Mouse (Mus musculus) limb, embryonic 10.5 days (tissue): ENCODE measurements at regions not wholly inside any gene's neighbourhood (a gene's known extent, or its start where the extent isn't known, plus 50 kb on each side); places are given as distances from the start of the nearest gene placed in this dataset.
"Not testable (repeated sequence)": the region's sequence is repeated elsewhere in the genome, so short reads cannot be mapped to it uniquely, and the experiment has no call there.

Experiments
- DNase-seq: peaks from one replicate; pipeline ENCODE4 v3.0.0-alpha.2; 2017; ENCODE audit warnings: low spot score
- H3K27ac ChIP-seq: fragments of 300-500 bp; sonication (generic); 2 replicates; pipeline ENCODE4 v1.5.1; 2016; ENCODE audit warnings: mild to moderate bottlenecking
- H3K27me3 ChIP-seq: fragments of 300-500 bp; sonication (generic); 2 replicates; pipeline ENCODE4 v1.6.1; 2016; ENCODE audit warnings: low read depth, mild to moderate bottlenecking; ENCODE audit not compliant: poor library complexity, severe bottlenecking
- H3K36me3 ChIP-seq: fragments of 300-500 bp; sonication (generic); 2 replicates; pipeline ENCODE4 v1.6.1; 2016; ENCODE audit warnings: mild to moderate bottlenecking, moderate library complexity
- H3K4me1 ChIP-seq: fragments of 300-500 bp; sonication (generic); 2 replicates; pipeline ENCODE4 v1.6.1; 2016
- H3K4me3 ChIP-seq: fragments of 300-500 bp; sonication (generic); 2 replicates; pipeline ENCODE4 v1.5.1; 2016; ENCODE audit warnings: mild to moderate bottlenecking, moderate library complexity
- H3K9me3 ChIP-seq: fragments of 300-500 bp; sonication (generic); replicated peaks from 2 replicates; pipeline ENCODE4 v1.6.1; 2016; ENCODE audit warnings: mild to moderate bottlenecking
- WGBS: fragments of 180-500 bp; shearing (Covaris S2); methylation state at CpG from one replicate; pipeline ENCODE4 v1.1.7; 2016; 5-methylcytosine and 5-hydroxymethylcytosine counted together

- WGBS: 88% methylated on average over 9 of the region's 9 CpGs
- no peak overlapping the region for H3K27ac ChIP-seq
- H3K4me3 ChIP-seq: no peak overlapping the region
- H3K9me3 ChIP-seq: no peaks in the 10 kb centered on the region
- DNase-seq: no peak
- H3K4me1 ChIP-seq: peaks cover 24% of the 10 kb centered on the region
- H3K27me3 ChIP-seq: no peaks in the 10 kb centered on the region
- H3K36me3 ChIP-seq: no peaks in the 10 kb centered on the region
Observed at GRCm38 (mm10) chr1:59403831-59404547, 78.2 kb upstream of the Fzd7 start.

- H3K9me3 ChIP-seq: no peaks in the 10 kb centered on the region
- DNase-seq: no peak
- H3K4me3 ChIP-seq: no peak overlapping the region
- no peaks in the 10 kb centered on the region for H3K36me3 ChIP-seq
- no peaks in the 10 kb centered on the region for H3K27me3 ChIP-seq
- peaks cover 24% of the 10 kb centered on the region for H3K4me1 ChIP-seq
- H3K27ac ChIP-seq: no peak overlapping the region
- 76% methylated on average over 8 of the region's 8 CpGs for WGBS
Observed at GRCm38 (mm10) chr1:59405370-59405769, 76.9 kb upstream of the Fzd7 start.

GRCm38 (mm10) chr1:59406741-59407306 lies 75.4 kb upstream of the Fzd7 start:
- Histone ChIP-seq H3K27ac (no peak overlapping the region), H3K27me3 (no peaks in the 10 kb centered on the region), H3K36me3 (no peaks in the 10 kb centered on the region), H3K9me3 (no peaks in the 10 kb centered on the region), H3K4me1 (peaks cover 24% of the 10 kb centered on the region), H3K4me3 (no peak overlapping the region)
- 11% methylated on average over 6 of the region's 6 CpGs for WGBS
- DNase-seq: no peak

- Histone ChIP-seq H3K9me3 (no peaks in the 10 kb centered on the region), H3K27ac (no peak overlapping the region), H3K4me1 (peaks cover 24% of the 10 kb centered on the region), H3K36me3 (no peaks in the 10 kb centered on the region), H3K4me3 (no peak overlapping the region), H3K27me3 (no peaks in the 10 kb centered on the region)
- WGBS: 19% methylated on average over 8 of the region's 8 CpGs
- peak; percentile 47 for DNase-seq
Observed at GRCm38 (mm10) chr1:59409585-59410160, 72.6 kb upstream of the Fzd7 start.

- Histone ChIP-seq H3K27ac (no peak overlapping the region), H3K36me3 (no peaks in the 10 kb centered on the region), H3K4me3 (no peak overlapping the region), H3K27me3 (no peaks in the 10 kb centered on the region), H3K9me3 (no peaks in the 10 kb centered on the region), H3K4me1 (peaks cover 22% of the 10 kb centered on the region)
- 87% methylated on average over 8 of the region's 8 CpGs for WGBS
- no peak for DNase-seq
Observed at GRCm38 (mm10) chr1:59413264-59413663, 69.0 kb upstream of the Fzd7 start.

GRCm38 (mm10) chr1:59414401-59415210 lies 67.6 kb upstream of the Fzd7 start:
- Histone ChIP-seq H3K4me3 (no peak overlapping the region), H3K27ac (no peak overlapping the region; the same call in 1 of the 2 replicates), H3K4me1 (peaks cover 24% of the 10 kb centered on the region), H3K27me3 (no peaks in the 10 kb centered on the region), H3K36me3 (no peaks in the 10 kb centered on the region), H3K9me3 (no peaks in the 10 kb centered on the region)
- 79% methylated on average over 13 of the region's 13 CpGs for WGBS
- no peak for DNase-seq

- H3K4me1 ChIP-seq: peaks cover 22% of the 10 kb centered on the region
- no peaks in the 10 kb centered on the region for H3K36me3 ChIP-seq
- H3K27me3 ChIP-seq: no peaks in the 10 kb centered on the region
- no peak overlapping the region; the same call in 1 of the 2 replicates for H3K27ac ChIP-seq
- no peak overlapping the region for H3K4me3 ChIP-seq
- H3K9me3 ChIP-seq: no peaks in the 10 kb centered on the region
- 91% methylated on average over 11 of the region's 11 CpGs for WGBS
- DNase-seq: no peak
Observed at GRCm38 (mm10) chr1:59415733-59416312, 66.4 kb upstream of the Fzd7 start.

- H3K4me1 ChIP-seq: peaks cover 24% of the 10 kb centered on the region
- WGBS: 46% methylated on average over 1 of the region's 1 CpGs
- no peak overlapping the region for H3K4me3 ChIP-seq
- no peaks in the 10 kb centered on the region for H3K9me3 ChIP-seq
- no peak overlapping the region for H3K27ac ChIP-seq
- no peaks in the 10 kb centered on the region for H3K36me3 ChIP-seq
- H3K27me3 ChIP-seq: no peaks in the 10 kb centered on the region
- DNase-seq: no peak
Observed at GRCm38 (mm10) chr1:59417317-59417716, 64.9 kb upstream of the Fzd7 start.

- no peaks in the 10 kb centered on the region for H3K36me3 ChIP-seq
- H3K4me3 ChIP-seq: no peak overlapping the region
- 52% methylated on average over 3 of the region's 3 CpGs for WGBS
- no peaks in the 10 kb centered on the region for H3K27me3 ChIP-seq
- DNase-seq: no peak
- H3K9me3 ChIP-seq: no peaks in the 10 kb centered on the region
- peaks cover 31% of the 10 kb centered on the region for H3K4me1 ChIP-seq
- H3K27ac ChIP-seq: no peak overlapping the region
Observed at GRCm38 (mm10) chr1:59417962-59418361, 64.3 kb upstream of the Fzd7 start.

- H3K27ac ChIP-seq: peak overlapping the region; percentile 37; the same call in 1 of the 2 replicates
- no peaks in the 10 kb centered on the region for H3K27me3 ChIP-seq
- no peak overlapping the region for H3K4me3 ChIP-seq
- no peaks in the 10 kb centered on the region for H3K36me3 ChIP-seq
- peaks cover 38% of the 10 kb centered on the region for H3K4me1 ChIP-seq
- whole genome bisulfite sequencing: 84% methylated on average over 9 of the region's 9 CpGs
- no peaks in the 10 kb centered on the region for H3K9me3 ChIP-seq
- no peak for DNase-seq
Observed at GRCm38 (mm10) chr1:59418748-59419147, 63.5 kb upstream of the Fzd7 start.

GRCm38 (mm10) chr1:59422981-59423941 lies 59.0 kb upstream of the Fzd7 start:
- DNase-seq: peak; percentile 45
- Histone ChIP-seq H3K4me3 (no peak overlapping the region), H3K4me1 (peaks cover 40% of the 10 kb centered on the region), H3K9me3 (no peaks in the 10 kb centered on the region), H3K27me3 (no peaks in the 10 kb centered on the region), H3K27ac (peak overlapping the region; percentile 77), H3K36me3 (no peaks in the 10 kb centered on the region)
- WGBS: 18% methylated on average over 19 of the region's 19 CpGs

- H3K4me3 ChIP-seq, H3K9me3 ChIP-seq, DNase-seq, H3K27ac ChIP-seq, H3K27me3 ChIP-seq, H3K36me3 ChIP-seq: not testable (repeated sequence)
- WGBS: 87% methylated on average over 1 of the region's 1 CpGs
- H3K4me1 ChIP-seq: peaks cover 33% of the 10 kb centered on the region
Observed at GRCm38 (mm10) chr1:59425771-59426170, 56.5 kb upstream of the Fzd7 start.
